Mouse (Mus musculus): ENCODE measurements at regions not wholly inside any gene's neighbourhood (a gene's known extent, or its start where the extent isn't known, plus 50 kb on each side); places are given as distances from the start of the nearest gene placed in this dataset.

GRCm38 (mm10) chr4:7485552-7485951, 753.3 kb downstream of the Car8 start:
- intact Hi-C loops (cut with DNase I), result no loop called here

GRCm38 (mm10) chr4:7455130-7455529, 783.7 kb downstream of the Car8 start:
- intact Hi-C loops (cut with DNase I), result no loop called here

More at GRCm38 (mm10) chr4:7485552-7485951, 753.3 kb downstream of the Car8 start:
- no peak for DNase-seq (ENCODE audit: low spot score)

GRCm38 (mm10) chr4:7452678-7453077, 786.2 kb downstream of the Car8 start:
- intact Hi-C loops (cut with DNase I), result no loop called here
- DNase-seq (ENCODE audit: low spot score), result no peak

More at GRCm38 (mm10) chr4:7455130-7455529, 783.7 kb downstream of the Car8 start:
- no peak for DNase-seq (ENCODE audit: low spot score)

- no peak for DNase-seq (ENCODE audit: low spot score)
These were observed 787.9 kb downstream of the Car8 start for GRCm38 (mm10) chr4:7450991-7451390.

GRCm38 (mm10) chr4:7429308-7429707, 809.5 kb downstream of the Car8 start:
- intact Hi-C loops (cut with DNase I), result no loop called here
- DNase-seq (ENCODE audit: low spot score), result no peak

More at GRCm38 (mm10) chr4:7450991-7451390, 787.9 kb downstream of the Car8 start:
- intact Hi-C loops (cut with DNase I), result no loop called here

- no peak for DNase-seq (ENCODE audit: low spot score)
- intact Hi-C loops (cut with DNase I), result no loop called here
These were observed 814.8 kb downstream of the Car8 start for GRCm38 (mm10) chr4:7424081-7424480.

GRCm38 (mm10) chr4:7423204-7423603, 815.6 kb downstream of the Car8 start:
- no peak for DNase-seq (ENCODE audit: low spot score)
- intact Hi-C loops (cut with DNase I), result no loop called here

GRCm38 (mm10) chr4:7422787-7423186, 816.1 kb downstream of the Car8 start:
- intact Hi-C loops (cut with DNase I), result no loop called here
- DNase-seq (ENCODE audit: low spot score), result no peak

- intact Hi-C loops (cut with DNase I), result no loop called here
- no peak for DNase-seq (ENCODE audit: low spot score)
These were observed 824.5 kb downstream of the Car8 start for GRCm38 (mm10) chr4:7414301-7414700.

GRCm38 (mm10) chr4:7392696-7393095, 846.1 kb downstream of the Car8 start:
- no peak for DNase-seq (ENCODE audit: low spot score)
- intact Hi-C loops (cut with DNase I), result no loop called here

GRCm38 (mm10) chr4:7391596-7391995, 847.2 kb downstream of the Car8 start:
- intact Hi-C loops (cut with DNase I), result no loop called here
- no peak for DNase-seq (ENCODE audit: low spot score)

GRCm38 (mm10) chr4:7385069-7385468, 853.8 kb downstream of the Car8 start:
- intact Hi-C loops (cut with DNase I), result no loop called here
- no peak for DNase-seq (ENCODE audit: low spot score)

- no peak for DNase-seq (ENCODE audit: low spot score)
- intact Hi-C loops (cut with DNase I), result no loop called here
These were observed 858.8 kb downstream of the Car8 start for GRCm38 (mm10) chr4:7379996-7380395.

GRCm38 (mm10) chr4:7364238-7365040, 874.4 kb downstream of the Car8 start:
- intact Hi-C loops (cut with DNase I), result no loop called here
- no peak for DNase-seq (ENCODE audit: low spot score)

GRCm38 (mm10) chr4:7363508-7363907, 875.3 kb downstream of the Car8 start:
- no peak for DNase-seq (ENCODE audit: low spot score)
- intact Hi-C loops (cut with DNase I), result no loop called here

- no peak for DNase-seq (ENCODE audit: low spot score)
- intact Hi-C loops (cut with DNase I), result no loop called here
These were observed 882.6 kb downstream of the Car8 start for GRCm38 (mm10) chr4:7356202-7356601.

- intact Hi-C loops (cut with DNase I), result no loop called here
These were observed 891.5 kb downstream of the Car8 start for GRCm38 (mm10) chr4:7347317-7347716.

GRCm38 (mm10) chr4:7341159-7341558, 897.7 kb downstream of the Car8 start:
- DNase-seq (ENCODE audit: low spot score), result no peak
- intact Hi-C loops (cut with DNase I), result no loop called here

More at GRCm38 (mm10) chr4:7347317-7347716, 891.5 kb downstream of the Car8 start:
- no peak for DNase-seq (ENCODE audit: low spot score)

GRCm38 (mm10) chr4:7314261-7314660, 924.6 kb downstream of the Car8 start:
- no peak for DNase-seq (ENCODE audit: low spot score)
- intact Hi-C loops (cut with DNase I), result no loop called here

GRCm38 (mm10) chr4:7313219-7313618, 925.6 kb downstream of the Car8 start:
- intact Hi-C loops (cut with DNase I), result no loop called here
- no peak for DNase-seq (ENCODE audit: low spot score)

GRCm38 (mm10) chr4:7312160-7312559, 926.7 kb downstream of the Car8 start:
- intact Hi-C loops (cut with DNase I), result no loop called here
- DNase-seq (ENCODE audit: low spot score), result no peak

GRCm38 (mm10) chr4:7269047-7269446, 969.8 kb downstream of the Car8 start:
- no peak for DNase-seq (ENCODE audit: low spot score)
- intact Hi-C loops (cut with DNase I), result no loop called here

All from heart, postnatal 25 days (tissue).